Mouse (Mus musculus): ENCODE results near the gene Zar1. TPM values are rescaled to one million over a fixed set of nuclear protein-coding genes. Genes with fewer than 3 reads are reported as not detected.
"Not testable (repeated sequence)": the region's sequence is repeated elsewhere in the genome, so short reads cannot be mapped to it uniquely, and the experiment has no call there.

Zar1 gene
- polyA plus RNA-seq, 1 experiment from 2014 or later = not detected

DNA sequence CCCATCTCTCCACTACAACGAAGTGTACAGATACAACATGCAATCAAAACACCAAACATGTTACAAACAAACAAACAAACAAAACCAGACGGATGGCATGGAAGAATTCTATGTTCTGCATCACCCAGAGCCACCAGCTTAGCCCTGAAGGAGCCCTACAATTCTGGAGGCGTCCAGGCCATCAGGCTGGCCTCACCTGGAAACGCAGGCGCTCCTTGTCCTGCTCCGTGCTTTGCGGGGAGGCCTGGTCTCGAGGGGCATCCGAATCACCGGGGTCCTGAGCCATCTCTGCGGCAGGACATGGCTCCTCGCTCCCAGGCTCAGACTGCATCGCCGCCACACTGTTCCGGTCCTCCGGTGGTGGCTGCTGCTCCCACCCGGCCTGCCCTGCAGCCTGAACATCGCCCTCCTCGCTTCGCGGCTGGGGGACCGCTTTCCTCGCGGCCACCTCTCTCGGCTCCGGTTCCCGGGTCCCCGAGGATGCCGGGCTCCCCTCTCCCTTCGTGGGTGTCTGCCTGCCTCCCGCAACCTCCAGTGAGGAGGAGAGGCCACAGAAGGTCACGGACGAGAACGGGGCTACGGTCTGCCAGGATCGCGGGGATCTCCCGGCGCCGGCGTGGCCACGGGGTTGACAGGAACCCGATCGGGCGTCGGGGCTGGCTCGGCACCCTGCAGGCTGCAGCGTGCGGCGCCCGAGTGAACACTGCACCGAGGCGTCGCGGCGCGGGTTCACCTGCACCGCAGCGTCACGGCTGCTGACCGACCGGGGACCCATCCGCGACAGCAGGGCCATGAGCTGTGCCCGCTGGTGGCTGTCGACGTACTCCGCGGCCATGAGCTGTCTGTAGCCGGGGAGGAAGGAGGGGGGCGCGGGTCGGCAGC, 725 bp downstream of the Zar1 start:
- H3K9ac ChIP-seq (ENCODE audit: low read depth, low read length); H3K36me3 ChIP-seq (ENCODE audit: control insufficient read depth, insufficient read depth); H3K9me3 ChIP-seq (replicated peaks; ENCODE audit: control insufficient read depth, low read length); H3K4me1 ChIP-seq (ENCODE audit: control insufficient read depth, low read depth, low read length); ATAC-seq (ENCODE audit: low read depth); H3K27ac ChIP-seq (ENCODE audit: low read length): not testable (repeated sequence)
- Histone ChIP-seq H3K4me3 (ENCODE audit: low read depth, low read length) (peak overlapping the region; percentile 34), H3K27me3 (ENCODE audit: control insufficient read depth, insufficient read depth, low read depth, low read length) (peaks cover 19% of the 10 kb centered on the region), H3K4me2 (ENCODE audit: low read depth, low read length) (peak overlapping the region; percentile 42)
- WGBS (ENCODE audit: insufficient replicate concordance) = 6% methylated on average over 55 of the region's 73 CpGs

- not testable (repeated sequence) for H3K36me3 ChIP-seq (ENCODE audit: control insufficient read depth, insufficient read depth); H3K9ac ChIP-seq (ENCODE audit: low read depth, low read length); H3K4me1 ChIP-seq (ENCODE audit: control insufficient read depth, low read depth, low read length); H3K4me2 ChIP-seq (ENCODE audit: low read depth, low read length); ATAC-seq (ENCODE audit: low read depth); H3K4me3 ChIP-seq (ENCODE audit: low read depth, low read length); H3K27ac ChIP-seq (ENCODE audit: low read length); H3K9me3 ChIP-seq (replicated peaks; ENCODE audit: control insufficient read depth, low read length)
- H3K27me3 ChIP-seq (ENCODE audit: control insufficient read depth, insufficient read depth, low read depth, low read length) = peaks cover 19% of the 10 kb centered on the region
- 54% methylated on average over 10 of the region's 10 CpGs for WGBS (ENCODE audit: insufficient replicate concordance)
Observed at GRCm38 (mm10) chr5:72579599-72579998, 1.5 kb downstream of the Zar1 start.

- 70% methylated on average over 5 of the region's 5 CpGs for WGBS (ENCODE audit: insufficient replicate concordance)
- Histone ChIP-seq H3K36me3 (ENCODE audit: control insufficient read depth, insufficient read depth) (no peaks in the 10 kb centered on the region), H3K9ac (ENCODE audit: low read depth, low read length) (no peak overlapping the region), H3K27me3 (ENCODE audit: control insufficient read depth, insufficient read depth, low read depth, low read length) (no peaks in the 10 kb centered on the region), H3K4me2 (ENCODE audit: low read depth, low read length) (no peak overlapping the region), H3K27ac (ENCODE audit: low read length) (no peak overlapping the region), H3K4me1 (ENCODE audit: control insufficient read depth, low read depth, low read length) (no peaks in the 10 kb centered on the region), H3K4me3 (ENCODE audit: low read depth, low read length) (no peak overlapping the region), H3K9me3 (replicated peaks; ENCODE audit: control insufficient read depth, low read length) (no peaks in the 10 kb centered on the region)
- ATAC-seq (ENCODE audit: low read depth) = no peak
Observed at GRCm38 (mm10) chr5:72565621-72566020, 15.4 kb downstream of the Zar1 start.

- not testable (repeated sequence) for H3K36me3 ChIP-seq (ENCODE audit: control insufficient read depth, insufficient read depth); H3K4me3 ChIP-seq (ENCODE audit: low read depth, low read length); H3K27ac ChIP-seq (ENCODE audit: low read length); ATAC-seq (ENCODE audit: low read depth); H3K9ac ChIP-seq (ENCODE audit: low read depth, low read length); H3K4me2 ChIP-seq (ENCODE audit: low read depth, low read length); H3K4me1 ChIP-seq (ENCODE audit: control insufficient read depth, low read depth, low read length); H3K27me3 ChIP-seq (ENCODE audit: control insufficient read depth, insufficient read depth, low read depth, low read length); H3K9me3 ChIP-seq (replicated peaks; ENCODE audit: control insufficient read depth, low read length)
- 48% methylated on average over 2 of the region's 2 CpGs for WGBS (ENCODE audit: insufficient replicate concordance)
Observed at GRCm38 (mm10) chr5:72563183-72563582, 17.9 kb downstream of the Zar1 start.

- Histone ChIP-seq H3K4me1 (ENCODE audit: control insufficient read depth, low read depth, low read length) (peaks cover 9% of the 10 kb centered on the region), H3K9ac (ENCODE audit: low read depth, low read length) (no peak overlapping the region), H3K27me3 (ENCODE audit: control insufficient read depth, insufficient read depth, low read depth, low read length) (no peaks in the 10 kb centered on the region), H3K36me3 (ENCODE audit: control insufficient read depth, insufficient read depth) (peaks cover 1% of the 10 kb centered on the region; the same call in 1 of the 2 replicates), H3K4me2 (ENCODE audit: low read depth, low read length) (no peak overlapping the region), H3K4me3 (ENCODE audit: low read depth, low read length) (no peak overlapping the region), H3K9me3 (replicated peaks; ENCODE audit: control insufficient read depth, low read length) (no peaks in the 10 kb centered on the region), H3K27ac (ENCODE audit: low read length) (no peak overlapping the region)
- ATAC-seq (ENCODE audit: low read depth) = no peak
- 23% methylated on average over 3 of the region's 3 CpGs for WGBS (ENCODE audit: insufficient replicate concordance)
Observed at GRCm38 (mm10) chr5:72560976-72561628, 20.0 kb downstream of the Zar1 start.

GRCm38 (mm10) chr5:72559544-72560049, 21.5 kb downstream of the Zar1 start, which contains the start of gene Nfxl1:
TSS of gene Nfxl1 (minus strand) at chr5:72559684.
- Histone ChIP-seq H3K9me3 (replicated peaks; ENCODE audit: control insufficient read depth, low read length) (no peaks in the 10 kb centered on the region), H3K27me3 (ENCODE audit: control insufficient read depth, insufficient read depth, low read depth, low read length) (no peaks in the 10 kb centered on the region), H3K36me3 (ENCODE audit: control insufficient read depth, insufficient read depth) (peaks cover 5% of the 10 kb centered on the region; the same call in 1 of the 2 replicates), H3K4me2 (ENCODE audit: low read depth, low read length) (peak within 1 kb of the TSS; percentile 91), H3K27ac (ENCODE audit: low read length) (peak within 1 kb of the TSS; percentile 49), H3K9ac (ENCODE audit: low read depth, low read length) (peak within 1 kb of the TSS; percentile 84), H3K4me1 (ENCODE audit: control insufficient read depth, low read depth, low read length) (peaks cover 9% of the 10 kb centered on the region), H3K4me3 (ENCODE audit: low read depth, low read length) (peak within 1 kb of the TSS; percentile 87)
- peak; percentile 95 for ATAC-seq (ENCODE audit: low read depth)
- WGBS (ENCODE audit: insufficient replicate concordance) = 0% methylated on average over 42 of the region's 42 CpGs

- WGBS (ENCODE audit: insufficient replicate concordance) = under 1% methylated on average over 56 of the region's 57 CpGs
- Histone ChIP-seq H3K36me3 (ENCODE audit: control insufficient read depth, insufficient read depth) (peaks cover 5% of the 10 kb centered on the region; the same call in 1 of the 2 replicates), H3K4me1 (ENCODE audit: control insufficient read depth, low read depth, low read length) (peaks cover 9% of the 10 kb centered on the region), H3K27me3 (ENCODE audit: control insufficient read depth, insufficient read depth, low read depth, low read length) (no peaks in the 10 kb centered on the region), H3K9ac (ENCODE audit: low read depth, low read length) (peak overlapping the region; percentile 84), H3K27ac (ENCODE audit: low read length) (peak overlapping the region; percentile 49), H3K4me2 (ENCODE audit: low read depth, low read length) (peak overlapping the region; percentile 91), H3K9me3 (replicated peaks; ENCODE audit: control insufficient read depth, low read length) (no peaks in the 10 kb centered on the region), H3K4me3 (ENCODE audit: low read depth, low read length) (peak overlapping the region; percentile 87)
- peak; percentile 76 for ATAC-seq (ENCODE audit: low read depth)
Observed at GRCm38 (mm10) chr5:72558716-72559526, 22.1 kb downstream of the Zar1 start.

GRCm38 (mm10) chr5:72556245-72556644, 24.8 kb downstream of the Zar1 start:
- Histone ChIP-seq H3K4me2 (ENCODE audit: low read depth, low read length) (no peak overlapping the region), H3K27me3 (ENCODE audit: control insufficient read depth, insufficient read depth, low read depth, low read length) (no peaks in the 10 kb centered on the region), H3K9ac (ENCODE audit: low read depth, low read length) (no peak overlapping the region), H3K9me3 (replicated peaks; ENCODE audit: control insufficient read depth, low read length) (no peaks in the 10 kb centered on the region), H3K27ac (ENCODE audit: low read length) (no peak overlapping the region), H3K4me1 (ENCODE audit: control insufficient read depth, low read depth, low read length) (peaks cover 9% of the 10 kb centered on the region), H3K36me3 (ENCODE audit: control insufficient read depth, insufficient read depth) (peaks cover 5% of the 10 kb centered on the region; the same call in 1 of the 2 replicates), H3K4me3 (ENCODE audit: low read depth, low read length) (no peak overlapping the region)
- no peak for ATAC-seq (ENCODE audit: low read depth)
- WGBS (ENCODE audit: insufficient replicate concordance) = 79% methylated on average over 3 of the region's 3 CpGs
